Mouse (Mus musculus) cerebellum, adult 2 months (tissue): Measurements from ENCODE around the gene Fhit.
"Not testable (repeated sequence)": the region's sequence is repeated elsewhere in the genome, so short reads cannot be mapped to it uniquely, and the experiment has no call there.

Experiments used
- CTCF ChIP-seq: fragments of 200-500 bp; IDR thresholded peaks from 2 replicates; pipeline ENCODE4 v1.5.1; 2011; ENCODE audit warnings: low read depth, mild to moderate bottlenecking, control low read depth, low read length, moderate library complexity, borderline replicate concordance; ENCODE audit not compliant: insufficient read depth
- POLR2A ChIP-seq: fragments of 200-500 bp; IDR thresholded peaks from 2 replicates; pipeline ENCODE4 v1.6.1; 2011; ENCODE audit warnings: low read length, control low read depth, borderline replicate concordance; ENCODE audit not compliant: insufficient read depth

DNA sequence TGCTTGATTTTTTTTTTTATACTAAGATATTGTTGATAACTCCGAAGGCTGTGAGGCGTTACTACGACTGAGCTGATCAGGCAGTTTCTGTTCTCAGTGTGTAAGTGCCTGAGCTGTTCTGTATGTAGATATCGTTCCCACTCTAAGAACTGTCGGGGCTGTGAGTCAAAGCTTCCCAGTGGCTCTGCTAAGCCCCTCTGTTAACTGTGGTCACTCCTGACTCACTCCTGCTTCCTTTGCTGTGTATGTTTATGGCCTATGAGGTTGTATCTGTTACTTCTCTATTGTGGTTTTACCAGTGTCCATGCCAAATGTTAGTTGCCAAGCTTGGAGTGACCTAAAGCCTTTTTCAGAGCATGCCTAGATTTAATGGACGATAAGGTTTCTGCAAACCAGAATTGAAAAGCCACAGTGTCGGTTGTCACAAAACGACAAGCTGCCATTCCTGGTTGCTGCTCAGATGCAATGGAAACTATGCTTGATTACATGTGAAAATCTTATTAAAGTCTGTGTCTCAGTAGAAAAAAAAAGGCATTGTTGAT is 1333.1 kb downstream of the Fhit start:
- not testable (repeated sequence) for TF ChIP-seq CTCF, POLR2A
